Mouse (Mus musculus): ENCODE measurements around the gene 1700016D06Rik.

GRCm38 (mm10) chr8:11616294-11616693 lies 84.6 kb downstream of the 1700016D06Rik start:
- TF ChIP-seq ZNF384 (IDR thresholded peaks at IDR 0.05; ENCODE audit: low read depth, low read length) (no peak), CTCF (conservative IDR thresholded peaks at IDR 0.05 in 1 of 2, IDR thresholded peaks at IDR 0.05 in 1 of 2; ENCODE audit: low read depth in 2 of 2, low read length in 2 of 2) (peak; percentile 45 to 83; a peak in 3 of 4 replicates), NRF1 (IDR thresholded peaks at IDR 0.05; ENCODE audit: low read depth, low read length) (no peak), ZMIZ1 (IDR thresholded peaks at IDR 0.05; ENCODE audit: low read depth, low read length) (no peak), UBTF (IDR thresholded peaks at IDR 0.05; ENCODE audit: low read depth, low read length) (no peak)
